Mouse (Mus musculus): ENCODE data around the gene Cers2. TPM values are rescaled to one million over a fixed set of nuclear protein-coding genes. Genes with fewer than 3 reads are reported as not detected.

Cers2 gene
- total and polyA plus RNA-seq, 3 experiments = 70.6 to 105 (median 89.8) TPM

GRCm38 (mm10) chr3:95306244-95306643, 8.3 kb upstream of the Cers2 start:
- DNase-seq (ENCODE audit: extremely low read depth) = no peak
- Histone ChIP-seq H3K4me2 (ENCODE audit: insufficient read depth, low read depth, poor library complexity, severe bottlenecking) (no peak overlapping the region), H3K9ac (ENCODE audit: insufficient read depth, low read depth) (no peak overlapping the region), H3K79me2 (replicated peaks; ENCODE audit: control insufficient read depth, extremely low read depth, insufficient read depth, poor library complexity, severe bottlenecking) (no peaks in the 10 kb centered on the region), H3K4me1 (ENCODE audit: control insufficient read depth in 1 of 2, insufficient read depth in 2 of 2) (peaks cover 0 to under 1% of the 10 kb centered on the region in 2 experiments; a peak in 1 of 4 replicates), H3K9me3 (replicated peaks; ENCODE audit: low read length) (no peaks in the 10 kb centered on the region), H3K36me3 (replicated peaks in 1 of 2; ENCODE audit: control insufficient read depth in 1 of 2, insufficient read depth in 1 of 2, low read length in 1 of 2) (peaks cover 0 to 37% of the 10 kb centered on the region in 2 experiments), H3K27ac (ENCODE audit: insufficient read depth, low read depth) (no peak overlapping the region), H3K27me3 (replicated peaks) (no peaks in the 10 kb centered on the region), H3K4me3 (replicated peaks in 1 of 3; ENCODE audit: low read depth in 2 of 3, low read length in 2 of 3, poor library complexity in 1 of 3) (no peak overlapping the region)
- dilution Hi-C loops (cut with MboI; ENCODE audit: extremely low pct_ligation_motif_present, extremely low pct_unique_long_range_greater_than_20kb, low sequenced_read_pairs) (no loop called here), in situ Hi-C loops (cut with MboI; ENCODE audit: low pct_ligation_motif_present, low pct_unique_long_range_greater_than_20kb, low sequenced_read_pairs) (no loop called here)
- TF ChIP-seq NELFE (IDR thresholded peaks at IDR 0.05; ENCODE audit: low read depth, low read length) = no peak
- no peak for TF ChIP-seq SMC3 (IDR thresholded peaks at IDR 0.05; ENCODE audit: low read depth, low read length)
- no peak for TF ChIP-seq TCF12 (IDR thresholded peaks at IDR 0.05; ENCODE audit: low read depth, low read length)
- no peak for TF ChIP-seq JUN (IDR thresholded peaks at IDR 0.05; ENCODE audit: insufficient read depth, low read depth, low read length)
- TF ChIP-seq USF2 (conservative IDR thresholded peaks at IDR 0.05; ENCODE audit: low read depth, low read length) = no peak
- no peak for TF ChIP-seq ETS1 (conservative IDR thresholded peaks at IDR 0.05; ENCODE audit: low read depth, low read length)
- TF ChIP-seq MYC (IDR thresholded peaks at IDR 0.05; ENCODE audit: low read depth, low read length) = no peak
- no peak for TF ChIP-seq BHLHE40 (IDR thresholded peaks at IDR 0.05; ENCODE audit: low read depth, low read length)
- TF ChIP-seq CHD1 (IDR thresholded peaks at IDR 0.05; ENCODE audit: low read depth, low read length) = no peak
- no peak for TF ChIP-seq RAD21 (IDR thresholded peaks at IDR 0.05; ENCODE audit: low read depth, low read length)
- no peak for TF ChIP-seq EP300 (IDR thresholded peaks at IDR 0.05; ENCODE audit: low read length)
- TF ChIP-seq ELF1 (IDR thresholded peaks at IDR 0.05; ENCODE audit: low read depth, low read length) = no peak

GRCm38 (mm10) chr3:95307100-95307499, 7.5 kb upstream of the Cers2 start, which contains the start of gene Anxa9:
Anxa9 (minus strand) TSS chr3:95307176.
- Histone ChIP-seq H3K27ac (ENCODE audit: insufficient read depth, low read depth) (no peak within 1 kb of the TSS), H3K9me3 (replicated peaks; ENCODE audit: low read length) (no peaks in the 10 kb centered on the region), H3K79me2 (replicated peaks; ENCODE audit: control insufficient read depth, extremely low read depth, insufficient read depth, poor library complexity, severe bottlenecking) (no peaks in the 10 kb centered on the region), H3K27me3 (replicated peaks) (no peaks in the 10 kb centered on the region), H3K4me1 (ENCODE audit: control insufficient read depth in 1 of 2, insufficient read depth in 2 of 2) (peaks cover 3 to 9% of the 10 kb centered on the region in 2 experiments), H3K9ac (ENCODE audit: insufficient read depth, low read depth) (no peak within 1 kb of the TSS), H3K4me3 (replicated peaks in 1 of 3; ENCODE audit: low read depth in 2 of 3, low read length in 2 of 3, poor library complexity in 1 of 3) (no peak within 1 kb of the TSS), H3K36me3 (replicated peaks in 1 of 2; ENCODE audit: control insufficient read depth in 1 of 2, insufficient read depth in 1 of 2, low read length in 1 of 2) (peaks cover 0 to 34% of the 10 kb centered on the region in 2 experiments), H3K4me2 (ENCODE audit: insufficient read depth, low read depth, poor library complexity, severe bottlenecking) (no peak within 1 kb of the TSS)
- dilution Hi-C loops (cut with MboI; ENCODE audit: extremely low pct_ligation_motif_present, extremely low pct_unique_long_range_greater_than_20kb, low sequenced_read_pairs) (no loop called here), in situ Hi-C loops (cut with MboI; ENCODE audit: low pct_ligation_motif_present, low pct_unique_long_range_greater_than_20kb, low sequenced_read_pairs) (no loop called here)
- TF ChIP-seq TBP (conservative IDR thresholded peaks at IDR 0.05; ENCODE audit: low read depth, low read length) (no peak), MXI1 (IDR thresholded peaks at IDR 0.05; ENCODE audit: low read depth, low read length) (no peak)
- no peak for DNase-seq (ENCODE audit: extremely low read depth)

- in situ Hi-C loops (cut with MboI; ENCODE audit: low pct_ligation_motif_present, low pct_unique_long_range_greater_than_20kb, low sequenced_read_pairs) = no loop called here
- DNase-seq (ENCODE audit: extremely low read depth) = no peak
- H3K9me3 ChIP-seq (replicated peaks; ENCODE audit: low read length) = no peaks in the 10 kb centered on the region
- H3K9ac ChIP-seq (ENCODE audit: insufficient read depth, low read depth) = no peak overlapping the region
- no peak overlapping the region for H3K27ac ChIP-seq (ENCODE audit: insufficient read depth, low read depth)
- no peak overlapping the region for H3K4me2 ChIP-seq (ENCODE audit: insufficient read depth, low read depth, poor library complexity, severe bottlenecking)
- peaks cover 7 to 24% of the 10 kb centered on the region in 2 experiments for H3K4me1 ChIP-seq (ENCODE audit: control insufficient read depth in 1 of 2, insufficient read depth in 2 of 2)
- dilution Hi-C loops (cut with MboI; ENCODE audit: extremely low pct_ligation_motif_present, extremely low pct_unique_long_range_greater_than_20kb, low sequenced_read_pairs) = no loop called here
- no peak for TF ChIP-seq TBP (conservative IDR thresholded peaks at IDR 0.05; ENCODE audit: low read depth, low read length)
- TF ChIP-seq PAX5 (IDR thresholded peaks at IDR 0.05; ENCODE audit: low read length) = no peak
- no peak for TF ChIP-seq CHD2 (IDR thresholded peaks at IDR 0.05; ENCODE audit: low read length)
- TF ChIP-seq RAD21 (IDR thresholded peaks at IDR 0.05; ENCODE audit: low read depth, low read length) = no peak
- no peak for TF ChIP-seq TCF12 (IDR thresholded peaks at IDR 0.05; ENCODE audit: low read depth, low read length)
- no peak for TF ChIP-seq POLR2AphosphoS2 (IDR thresholded peaks at IDR 0.05; ENCODE audit: low read depth, low read length)
- TF ChIP-seq ZMIZ1 (IDR thresholded peaks at IDR 0.05; ENCODE audit: low read depth, low read length) = no peak
- no peak for TF ChIP-seq BHLHE40 (IDR thresholded peaks at IDR 0.05; ENCODE audit: low read depth, low read length)
- no peak for TF ChIP-seq RCOR1 (conservative IDR thresholded peaks at IDR 0.05; ENCODE audit: low read depth, low read length)
- TF ChIP-seq MAFK (IDR thresholded peaks at IDR 0.05; ENCODE audit: insufficient replicate concordance, low read length) = no peak
- TF ChIP-seq GABPA (IDR thresholded peaks at IDR 0.05; ENCODE audit: insufficient replicate concordance, low read depth, low read length) = no peak
- no peaks in the 10 kb centered on the region for H3K27me3 ChIP-seq (replicated peaks)
- H3K79me2 ChIP-seq (replicated peaks; ENCODE audit: control insufficient read depth, extremely low read depth, insufficient read depth, poor library complexity, severe bottlenecking) = peaks cover 5% of the 10 kb centered on the region
- no peak overlapping the region for H3K4me3 ChIP-seq (replicated peaks in 1 of 3; ENCODE audit: low read depth in 2 of 3, low read length in 2 of 3, poor library complexity in 1 of 3)
- peaks cover 0 to 16% of the 10 kb centered on the region in 2 experiments for H3K36me3 ChIP-seq (replicated peaks in 1 of 2; ENCODE audit: control insufficient read depth in 1 of 2, insufficient read depth in 1 of 2, low read length in 1 of 2)
These were observed 4.1 kb upstream of the Cers2 start for GRCm38 (mm10) chr3:95310496-95310895.
